Mouse (Mus musculus) olfactory bulb, adult 2 months (tissue): Measurements from ENCODE around the gene Cop1. TPM values are rescaled to one million over a fixed set of nuclear protein-coding genes. Genes with fewer than 3 reads are reported as not detected.
"Not testable (repeated sequence)": the region's sequence is repeated elsewhere in the genome, so short reads cannot be mapped to it uniquely, and the experiment has no call there.

Source experiments
- H3K27ac ChIP-seq: fragments of 200-500 bp; 2 replicates; pipeline ENCODE4 v1.5.1; 2012; ENCODE audit warnings: low read depth, low read length; ENCODE audit not compliant: insufficient read depth
- H3K4me1 ChIP-seq: fragments of 200-500 bp; 2 replicates; pipeline ENCODE4 v1.6.1; 2012; ENCODE audit warnings: low read length; ENCODE audit not compliant: control insufficient read depth, insufficient read depth
- H3K4me3 ChIP-seq: fragments of 200-500 bp; 2 replicates; pipeline ENCODE4 v1.5.1; 2012; ENCODE audit warnings: mild to moderate bottlenecking, low read depth, low read length, moderate library complexity; ENCODE audit not compliant: insufficient read depth
- CTCF ChIP-seq: fragments of 200-500 bp; IDR thresholded peaks from 2 replicates; pipeline ENCODE4 v1.5.1; 2012; ENCODE audit warnings: low read depth, mild to moderate bottlenecking, low read length, moderate library complexity; ENCODE audit not compliant: insufficient read depth
- POLR2A ChIP-seq: fragments of 200-500 bp; IDR thresholded peaks from 2 replicates; pipeline ENCODE4 v1.6.1; 2012; ENCODE audit warnings: mild to moderate bottlenecking, low read depth, low read length, moderate library complexity; ENCODE audit not compliant: insufficient read depth
- WGBS: fragments of 180-500 bp; shearing (Covaris S2); methylation state at CpG from one replicate; pipeline ENCODE4 v1.1.7; 2018; 5-methylcytosine and 5-hydroxymethylcytosine counted together
- polyA plus RNA-seq: library from polyadenylated mRNA; stranded (reverse); fragments of >200 nt; gene quantifications from 2 replicates; pipeline ENCODE4 v1.2.4, GENCODE M21; 2012; ENCODE audit warnings: low replicate concordance; ENCODE audit not compliant: missing spikeins, insufficient read depth, insufficient read length

Cop1 gene
- polyA plus RNA-seq, result not detected in 2 replicates

DNA sequence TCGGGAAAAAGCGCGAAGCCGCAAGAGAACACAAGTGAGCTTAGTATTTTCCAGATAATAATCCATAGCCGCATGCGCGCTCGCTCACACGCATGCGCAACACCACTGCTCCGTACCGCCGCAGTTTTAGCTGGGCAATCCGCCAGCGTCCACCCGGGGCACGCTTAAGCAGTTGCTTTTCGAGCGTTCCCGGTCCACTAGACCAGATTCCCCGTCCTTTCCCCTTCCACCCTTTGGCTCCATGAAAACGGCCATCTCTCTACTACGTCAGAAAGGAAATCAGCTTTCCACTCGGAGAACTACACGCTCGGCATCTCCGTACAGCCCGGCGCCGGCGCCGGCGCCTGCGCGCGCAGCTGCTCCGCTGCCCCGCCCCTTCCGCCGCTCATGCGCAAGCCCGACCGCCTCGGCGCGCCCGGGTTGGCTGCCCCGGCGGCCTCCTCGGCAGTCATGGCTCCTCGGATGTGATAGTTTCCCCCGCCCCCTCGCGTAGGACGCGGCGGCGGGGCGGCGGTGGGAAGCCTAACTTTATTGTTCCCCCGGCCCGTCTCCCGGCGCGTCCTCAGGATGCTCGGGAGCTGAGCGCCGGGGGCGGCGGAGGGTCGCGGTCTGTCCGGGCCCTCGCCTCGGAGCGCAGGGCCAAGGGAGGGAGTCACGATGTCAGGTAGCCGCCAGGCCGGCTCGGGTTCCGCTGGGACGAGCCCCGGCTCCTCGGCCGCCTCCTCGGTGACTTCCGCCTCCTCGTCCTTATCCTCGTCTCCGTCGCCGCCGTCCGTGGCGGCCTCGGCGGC, at the start of gene Cop1:
TSS of gene Cop1 (plus strand) at position 540 of the 791 bp plus-strand sequence.
- peak within 1 kb of the TSS; percentile 95 for H3K27ac ChIP-seq
- WGBS, result under 1% methylated on average over 84 of the region's 97 CpGs

GRCm38 (mm10) chr1:159186741-159187140, 45.4 kb upstream of the Cop1 start:
- TF ChIP-seq POLR2A, result no peak
- no peak for TF ChIP-seq CTCF
- Histone ChIP-seq H3K4me1 (no peaks in the 10 kb centered on the region), H3K4me3 (no peak overlapping the region), H3K27ac (no peak overlapping the region)
- WGBS, result 35% methylated on average over 3 of the region's 3 CpGs

More for the DNA sequence above, at the start of gene Cop1:
- not testable (repeated sequence) for H3K4me1 ChIP-seq
- TF ChIP-seq POLR2A, result peak; percentile 98
- peak within 1 kb of the TSS; percentile 86 for H3K4me3 ChIP-seq

GRCm38 (mm10) chr1:159198603-159199002, 33.5 kb upstream of the Cop1 start:
- H3K4me1 ChIP-seq, result no peaks in the 10 kb centered on the region
- H3K27ac ChIP-seq, result no peak overlapping the region
- 74% methylated on average over 3 of the region's 3 CpGs for WGBS
- no peak for TF ChIP-seq POLR2A
- TF ChIP-seq CTCF, result no peak
- no peak overlapping the region for H3K4me3 ChIP-seq

DNA sequence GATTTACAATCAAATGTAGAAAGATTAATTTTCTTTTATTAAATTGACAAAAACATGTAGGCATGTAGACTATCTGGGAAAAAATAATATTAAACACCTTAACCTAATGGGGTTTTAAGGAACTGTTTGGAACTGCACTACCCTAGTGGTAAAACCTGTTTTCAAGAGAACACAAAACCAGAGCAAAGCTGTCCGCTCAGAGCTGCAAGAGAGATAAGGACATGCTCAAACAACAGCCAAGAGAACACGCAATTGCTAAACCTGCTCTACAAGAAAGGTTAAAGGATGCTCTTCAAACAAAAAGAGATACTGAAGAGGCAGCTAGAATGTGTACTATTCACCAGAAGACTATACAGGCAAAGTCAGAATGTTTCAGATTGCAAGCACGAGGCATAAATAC, 32.5 kb upstream of the Cop1 start:
- Histone ChIP-seq H3K27ac (no peak overlapping the region), H3K4me3 (no peak overlapping the region), H3K4me1 (no peaks in the 10 kb centered on the region)
- TF ChIP-seq POLR2A, result no peak
- no peak for TF ChIP-seq CTCF
- WGBS, result 87% methylated on average over 3 of the region's 3 CpGs

DNA sequence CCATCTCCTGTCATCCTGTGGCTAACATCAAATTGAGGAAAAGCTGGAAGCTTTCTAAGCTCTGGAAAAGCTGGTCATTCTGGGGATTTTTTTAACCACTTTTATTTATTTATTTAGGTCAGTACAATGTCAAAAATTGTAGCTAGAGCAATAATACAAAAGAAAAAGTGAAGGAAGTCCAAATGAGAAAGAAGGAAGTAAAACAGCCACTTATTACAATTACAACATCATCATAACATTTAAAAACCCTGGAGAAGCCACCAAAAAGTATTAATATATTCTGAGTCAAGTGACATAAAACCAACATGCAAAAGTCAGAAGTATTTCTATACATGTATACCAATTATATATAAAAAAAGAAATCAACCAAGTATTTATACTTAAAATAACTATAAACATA, 30.9 kb upstream of the Cop1 start:
- TF ChIP-seq POLR2A (no peak), CTCF (no peak)
- no peak overlapping the region for H3K27ac ChIP-seq
- H3K4me3 ChIP-seq, result no peak overlapping the region
- H3K4me1 ChIP-seq, result no peaks in the 10 kb centered on the region

GRCm38 (mm10) chr1:159211711-159212110, 20.4 kb upstream of the Cop1 start:
- H3K4me1 ChIP-seq, result no peaks in the 10 kb centered on the region
- TF ChIP-seq CTCF, result no peak
- no peak for TF ChIP-seq POLR2A
- 48% methylated on average over 4 of the region's 4 CpGs for WGBS
- H3K27ac ChIP-seq, result no peak overlapping the region
- H3K4me3 ChIP-seq, result no peak overlapping the region

DNA sequence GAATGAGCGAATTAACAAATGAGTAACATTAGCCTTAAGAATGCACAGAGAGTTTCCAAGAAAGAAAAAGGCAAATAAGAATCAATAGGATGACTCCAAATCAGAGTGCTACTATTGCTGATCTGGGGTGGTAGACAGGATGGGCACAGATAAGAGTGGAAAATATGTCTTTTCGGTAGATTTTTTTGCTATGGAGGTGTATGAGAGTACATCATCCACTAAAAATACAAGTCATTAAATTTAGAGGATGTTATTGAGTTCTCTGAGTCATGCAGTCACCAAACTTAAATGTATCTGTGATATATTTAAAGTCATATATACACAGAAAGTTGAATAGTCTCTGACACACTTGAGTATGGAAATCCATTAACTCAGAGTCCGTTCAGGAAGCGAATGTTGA, 14.7 kb upstream of the Cop1 start:
- TF ChIP-seq CTCF (no peak), POLR2A (no peak)
- WGBS, result 92% methylated on average over 4 of the region's 4 CpGs
- no peak overlapping the region for H3K27ac ChIP-seq
- H3K4me3 ChIP-seq, result no peak overlapping the region
- no peaks in the 10 kb centered on the region for H3K4me1 ChIP-seq

GRCm38 (mm10) chr1:159222046-159222445, 10.1 kb upstream of the Cop1 start:
- 62% methylated on average over 2 of the region's 2 CpGs for WGBS
- Histone ChIP-seq H3K4me3 (no peak overlapping the region), H3K27ac (no peak overlapping the region), H3K4me1 (no peaks in the 10 kb centered on the region)
- no peak for TF ChIP-seq CTCF
- TF ChIP-seq POLR2A, result no peak

DNA sequence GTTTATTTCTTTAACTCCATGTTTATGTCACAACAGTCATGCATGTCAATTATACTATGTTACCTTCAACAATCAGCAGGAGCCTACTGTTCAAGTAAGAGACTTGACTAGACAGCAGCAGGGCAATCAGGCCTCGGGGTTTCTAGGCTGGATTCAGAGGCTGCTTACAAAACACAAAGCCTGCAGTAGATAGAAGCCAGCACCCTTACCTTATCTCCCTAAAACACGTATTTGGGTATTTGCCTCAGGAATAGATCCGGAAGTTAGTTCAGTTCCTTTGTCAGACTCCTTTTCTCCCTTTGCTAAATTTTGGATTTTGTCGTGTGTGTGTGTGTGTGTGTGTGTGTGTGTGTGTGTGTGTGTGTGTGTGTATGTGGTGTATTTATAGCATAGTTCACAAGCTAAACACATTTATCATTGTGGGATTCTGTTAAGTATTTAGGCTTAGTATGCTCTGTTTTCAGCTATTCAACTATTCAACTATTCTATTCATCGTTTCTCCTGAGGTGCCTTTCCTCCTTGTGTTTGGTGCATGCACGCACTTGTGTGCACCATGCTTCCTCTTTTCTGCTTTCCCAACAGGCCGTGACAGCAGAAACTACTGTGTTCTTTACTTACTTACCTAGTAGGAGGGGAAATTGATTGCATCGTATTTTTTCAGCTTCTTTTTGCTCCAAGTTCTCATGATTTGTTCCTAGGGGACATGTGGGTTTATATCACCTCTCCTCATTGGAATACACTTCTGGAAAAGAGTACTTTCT, 6.9 kb upstream of the Cop1 start:
- Histone ChIP-seq H3K27ac (0 out of 2 replicates have a peak overlapping the region, but pooled peaks have one; percentile 21), H3K4me1 (no peaks in the 10 kb centered on the region), H3K4me3 (no peak overlapping the region)
- 63% methylated on average over 8 of the region's 8 CpGs for WGBS
- no peak for TF ChIP-seq POLR2A
- TF ChIP-seq CTCF, result no peak

DNA sequence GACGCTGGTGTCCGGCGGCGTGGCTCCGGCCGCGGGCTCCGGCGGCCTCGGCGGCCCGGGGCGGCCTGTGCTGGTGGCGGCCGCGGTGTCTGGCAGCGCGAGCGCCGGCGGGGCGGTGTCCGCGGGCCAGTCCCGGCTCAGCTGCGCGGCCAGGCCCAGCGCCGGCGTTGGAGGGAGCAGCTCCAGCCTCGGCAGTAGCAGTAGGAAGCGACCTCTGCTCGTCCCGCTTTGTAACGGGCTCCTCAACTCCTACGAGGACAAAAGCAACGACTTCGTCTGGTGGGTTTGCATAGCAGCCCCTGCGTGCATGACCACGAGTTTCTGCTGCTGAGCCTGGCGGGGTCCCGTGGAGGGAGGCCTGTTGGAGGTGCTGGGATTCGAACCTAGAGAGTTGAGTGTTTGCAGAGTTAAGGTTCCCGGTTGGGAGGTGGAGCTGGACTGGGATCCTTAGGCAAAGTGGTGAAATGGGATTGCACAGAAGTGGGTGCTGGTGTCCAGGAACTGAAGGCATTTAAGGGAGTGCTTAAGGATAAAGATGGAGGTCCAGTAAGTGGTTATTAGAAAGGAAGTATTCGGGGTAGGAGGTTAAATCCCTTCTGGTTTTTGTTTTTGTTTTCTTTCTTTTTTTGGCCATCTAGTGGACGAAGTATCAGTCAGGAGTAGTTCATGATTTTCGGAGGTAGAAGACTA, 597 bp downstream of the Cop1 start:
- WGBS, result under 1% methylated on average over 30 of the region's 47 CpGs
- H3K4me1 ChIP-seq, H3K27ac ChIP-seq: not testable (repeated sequence)
- H3K4me3 ChIP-seq, result peak overlapping the region; percentile 86
